Mouse (Mus musculus) thymus, adult 2 months (tissue): Measurements from ENCODE around the gene Acot8. TPM values are rescaled to one million over a fixed set of nuclear protein-coding genes. Genes with fewer than 3 reads are reported as not detected.

ENCODE experiments used
- DNase-seq: peaks from one replicate; pipeline ENCODE4 v3.0.0; 2021
- H3K27ac ChIP-seq: fragments of 200-500 bp; 2 replicates; pipeline ENCODE4 v1.5.1; 2012; ENCODE audit warnings: low read length, control low read depth; ENCODE audit not compliant: control insufficient read depth, insufficient read depth
- H3K27me3 ChIP-seq: fragments of 200-500 bp; 2 replicates; pipeline ENCODE4 v1.6.1; 2012; ENCODE audit warnings: mild to moderate bottlenecking, low read length, moderate library complexity, mixed read lengths; ENCODE audit not compliant: control insufficient read depth, insufficient read depth
- H3K36me3 ChIP-seq: fragments of 200-500 bp; 2 replicates; pipeline ENCODE4 v1.6.1; 2012; ENCODE audit warnings: mild to moderate bottlenecking, low read length, moderate library complexity; ENCODE audit not compliant: control insufficient read depth, insufficient read depth
- H3K4me1 ChIP-seq: fragments of 200-500 bp; replicated peaks from 2 replicates; pipeline ENCODE4 v1.6.1; 2012; ENCODE audit warnings: low read length; ENCODE audit not compliant: control insufficient read depth, insufficient read depth
- H3K4me3 ChIP-seq: fragments of 200-500 bp; 2 replicates; pipeline ENCODE4 v1.5.1; 2012; ENCODE audit warnings: mild to moderate bottlenecking, low read length, control low read depth, moderate library complexity; ENCODE audit not compliant: control insufficient read depth, insufficient read depth
- CTCF ChIP-seq: fragments of 200-500 bp; IDR thresholded peaks from 2 replicates; pipeline ENCODE4 v1.5.1; 2012; ENCODE audit warnings: mild to moderate bottlenecking, control low read depth, low read length, moderate library complexity, borderline replicate concordance; ENCODE audit not compliant: control insufficient read depth, poor library complexity, insufficient read depth; ENCODE audit errors: extremely low read depth
- POLR2A ChIP-seq: fragments of 200-500 bp; IDR thresholded peaks from 2 replicates; pipeline ENCODE4 v1.6.1; 2012; ENCODE audit warnings: mild to moderate bottlenecking, low read length, control low read depth, moderate library complexity; ENCODE audit not compliant: control insufficient read depth, poor library complexity, insufficient read depth; ENCODE audit errors: extremely low read depth
- WGBS: fragments of 180-500 bp; shearing (Covaris S2); methylation state at CpG from one replicate; pipeline ENCODE4 v1.1.7; 2018; 5-methylcytosine and 5-hydroxymethylcytosine counted together
- polyA plus RNA-seq: library from polyadenylated mRNA; depleted of rRNA; stranded (reverse); fragments of >200 nt; gene quantifications from 2 replicates; pipeline ENCODE4 v1.2.3, GENCODE M21; 2012

Gene Acot8
- polyA plus RNA-seq, 1 experiment, result 84.6 TPM

- 89% methylated on average over 8 of the region's 8 CpGs for WGBS
- Histone ChIP-seq H3K27me3 (no peaks in the 10 kb centered on the region), H3K36me3 (no peaks in the 10 kb centered on the region), H3K4me1 (no peaks in the 10 kb centered on the region), H3K4me3 (no peak within 1 kb of the TSS), H3K27ac (no peak within 1 kb of the TSS)
- DNase-seq, result no peak
- TF ChIP-seq POLR2A (no peak), CTCF (no peak)
Observed at GRCm38 (mm10) chr2:164779481-164780086, 25.1 kb downstream of the Acot8 start, which contains the start of gene Tnnc2. Tnnc2 (minus strand) TSS chr2:164779967.

GRCm38 (mm10) chr2:164778809-164779208 is 25.9 kb downstream of the Acot8 start:
- Histone ChIP-seq H3K27me3 (no peaks in the 10 kb centered on the region), H3K4me1 (no peaks in the 10 kb centered on the region), H3K27ac (no peak overlapping the region), H3K36me3 (no peaks in the 10 kb centered on the region), H3K4me3 (no peak overlapping the region)
- TF ChIP-seq CTCF (no peak), POLR2A (no peak)
- WGBS, result 83% methylated on average over 7 of the region's 7 CpGs
- DNase-seq, result no peak

GRCm38 (mm10) chr2:164778015-164778287 is 26.7 kb downstream of the Acot8 start:
- Histone ChIP-seq H3K27me3 (no peaks in the 10 kb centered on the region), H3K4me3 (no peak overlapping the region), H3K36me3 (no peaks in the 10 kb centered on the region), H3K27ac (no peak overlapping the region), H3K4me1 (no peaks in the 10 kb centered on the region)
- no peak for DNase-seq
- 92% methylated on average over 11 of the region's 11 CpGs for WGBS
- TF ChIP-seq CTCF, result no peak
- no peak for TF ChIP-seq POLR2A

- Histone ChIP-seq H3K36me3 (no peaks in the 10 kb centered on the region), H3K4me3 (no peak overlapping the region), H3K27ac (no peak overlapping the region), H3K27me3 (no peaks in the 10 kb centered on the region), H3K4me1 (no peaks in the 10 kb centered on the region)
- no peak for TF ChIP-seq POLR2A
- no peak for TF ChIP-seq CTCF
- 82% methylated on average over 30 of the region's 30 CpGs for WGBS
- no peak for DNase-seq
Observed at GRCm38 (mm10) chr2:164777246-164778014, 27.3 kb downstream of the Acot8 start.

- no peak for TF ChIP-seq CTCF
- no peak for TF ChIP-seq POLR2A
- H3K4me1 ChIP-seq, result no peaks in the 10 kb centered on the region
- peaks cover 3% of the 10 kb centered on the region; the same call in 1 of the 2 replicates for H3K36me3 ChIP-seq
- 78% methylated on average over 17 of the region's 17 CpGs for WGBS
- H3K27me3 ChIP-seq, result no peaks in the 10 kb centered on the region
- no peak overlapping the region for H3K4me3 ChIP-seq
- no peak overlapping the region for H3K27ac ChIP-seq
- no peak for DNase-seq
Observed at GRCm38 (mm10) chr2:164776801-164777200, 27.9 kb downstream of the Acot8 start.

GRCm38 (mm10) chr2:164776130-164776529 is 28.6 kb downstream of the Acot8 start:
- no peak for DNase-seq
- Histone ChIP-seq H3K36me3 (peaks cover 7% of the 10 kb centered on the region; the same call in 1 of the 2 replicates), H3K4me1 (peaks cover 6% of the 10 kb centered on the region), H3K4me3 (no peak overlapping the region), H3K27ac (no peak overlapping the region), H3K27me3 (no peaks in the 10 kb centered on the region)
- no peak for TF ChIP-seq POLR2A
- no peak for TF ChIP-seq CTCF
- WGBS, result 95% methylated on average over 6 of the region's 6 CpGs
